In the genomic region with DNA sequence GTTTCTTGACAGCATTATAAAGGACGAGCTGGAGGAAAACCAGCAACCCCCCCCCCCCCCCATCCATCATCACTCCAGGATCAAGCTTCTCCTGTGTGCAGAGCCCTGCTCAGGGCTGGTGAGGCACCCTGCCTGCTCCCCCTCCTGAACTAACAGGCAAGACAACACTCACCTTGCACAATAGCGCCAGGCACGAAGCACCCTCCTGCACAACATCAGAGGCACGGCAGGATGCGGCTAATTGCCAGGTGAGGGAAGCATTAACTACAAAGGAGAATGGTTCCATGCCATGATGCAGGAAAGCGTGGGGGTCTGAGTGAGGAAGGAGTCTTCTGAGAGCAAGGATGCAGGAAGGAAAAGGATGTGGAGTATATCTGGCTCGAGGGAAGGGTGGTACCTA, we compare ENCODE assay signal across 30 mouse cellular contexts. TPM values are rescaled to one million over a fixed set of nuclear protein-coding genes. Genes with fewer than 3 reads are reported as not detected.
DNase-seq lines count a peak whose midpoint lies in the region; ATAC-seq and TF ChIP-seq lines count a peak whose summit lies in the region.
"Had no signal": no experiment of that assay in that cellular context is flagged by ENCODE, and none has a peak within 500 bp of the region (broad histone marks: within the 10 kb centered on the region; RNA-seq: fewer than 3 reads in every experiment).

No protein-coding gene starts in this region.

- no peaks in the 10 kb centered on the region for H3K27me3 ChIP-seq in forebrain, embryonic 13.5 days
- H3K27me3 ChIP-seq in forebrain, embryonic 11.5 days (ENCODE audit: control insufficient read depth, insufficient read depth, low read length): no peaks in the 10 kb centered on the region
- H3K27me3 ChIP-seq in intestine, embryonic 15.5 days (replicated peaks): no peaks in the 10 kb centered on the region
- H3K27me3 ChIP-seq: embryonic facial prominence, embryonic 15.5 days; hindbrain, embryonic 12.5 days; liver, embryonic 15.5 days; midbrain, embryonic 15.5 days; neural tube, embryonic 15.5 days; stomach, embryonic 15.5 days had no signal

- H3K4me3 ChIP-seq in forebrain, embryonic 13.5 days: no peak overlapping the region
- H3K4me3 ChIP-seq in forebrain, embryonic 11.5 days (ENCODE audit: low read depth, low read length): no peak overlapping the region
- no peak overlapping the region for H3K4me3 ChIP-seq in left cerebral cortex, adult 2 months
- no peak overlapping the region for H3K4me3 ChIP-seq in intestine, embryonic 15.5 days (replicated peaks)
- H3K4me3 ChIP-seq: embryonic facial prominence, embryonic 10.5 days; embryonic facial prominence, embryonic 15.5 days; heart, embryonic 10.5 days; heart, embryonic 15.5 days; hindbrain, embryonic 12.5 days; layer of hippocampus, adult 2 months; limb, embryonic 12.5 days; liver, embryonic 15.5 days; midbrain, embryonic 10.5 days; midbrain, embryonic 15.5 days; neural tube, embryonic 15.5 days; stomach, embryonic 15.5 days had no signal

- 0 out of 2 replicates have a peak, but pooled peaks cover 3% of the 10 kb centered on the region for H3K9me3 ChIP-seq in forebrain, embryonic 13.5 days (replicated peaks)
- H3K9me3 ChIP-seq in forebrain, embryonic 11.5 days (ENCODE audit: control insufficient read depth, low read length): no peaks in the 10 kb centered on the region
- H3K9me3 ChIP-seq in intestine, embryonic 15.5 days: no peaks in the 10 kb centered on the region
- H3K9me3 ChIP-seq: embryonic facial prominence, embryonic 10.5 days; embryonic facial prominence, embryonic 15.5 days; heart, embryonic 10.5 days; heart, embryonic 15.5 days; hindbrain, embryonic 12.5 days; limb, embryonic 12.5 days; liver, embryonic 15.5 days; midbrain, embryonic 10.5 days; midbrain, embryonic 15.5 days; neural tube, embryonic 15.5 days; stomach, embryonic 15.5 days had no signal

- no peak for DNase-seq in forebrain, embryonic 11.5 days (ENCODE audit: low spot score)
- DNase-seq in left cerebral cortex, adult 2 months (ENCODE audit: extremely low spot score in 1 of 2, low spot score in 2 of 2): no peak
- no peak for DNase-seq in left cerebral cortex, adult 9 months (ENCODE audit: low spot score in 2 of 2)
- DNase-seq in cerebellum, adult 9-11 months: peak; percentile 68
- DNase-seq in kidney, adult 8-10 months: no peak
- DNase-seq in layer of hippocampus, postnatal 10 days (ENCODE audit: low spot score in 2 of 2): no peak
- DNase-seq: adrenal gland, postnatal 10 days; gastrocnemius, postnatal 14 days; kidney, adult 18-20 months; kidney, postnatal 36 days; lung, embryonic 14.5 days; retina, postnatal 1 day; right cerebral cortex, postnatal 14 days had no signal

- no peaks in the 10 kb centered on the region for H3K4me1 ChIP-seq in forebrain, embryonic 13.5 days
- H3K4me1 ChIP-seq in forebrain, embryonic 11.5 days (replicated peaks; ENCODE audit: control insufficient read depth, insufficient read depth, low read length): no peaks in the 10 kb centered on the region
- no peaks in the 10 kb centered on the region for H3K4me1 ChIP-seq in intestine, embryonic 15.5 days (replicated peaks)
- H3K4me1 ChIP-seq: embryonic facial prominence, embryonic 15.5 days; heart, embryonic 10.5 days; heart, embryonic 15.5 days; hindbrain, embryonic 12.5 days; limb, embryonic 12.5 days; liver, embryonic 15.5 days; midbrain, embryonic 10.5 days; midbrain, embryonic 15.5 days; stomach, embryonic 15.5 days had no signal

- intact Hi-C loops in left cerebral cortex, adult 2 months (cut with DNase I): no loop called here

- H3K4me2 ChIP-seq in forebrain, embryonic 13.5 days: no peak overlapping the region
- H3K4me2 ChIP-seq in forebrain, embryonic 11.5 days (ENCODE audit: low read depth, low read length, severe bottlenecking): no peak overlapping the region
- no peak overlapping the region for H3K4me2 ChIP-seq in intestine, embryonic 15.5 days (replicated peaks)
- H3K4me2 ChIP-seq: embryonic facial prominence, embryonic 15.5 days; heart, embryonic 15.5 days; hindbrain, embryonic 12.5 days; limb, embryonic 12.5 days; liver, embryonic 15.5 days; lung, embryonic 14.5 days; midbrain, embryonic 15.5 days; neural tube, embryonic 15.5 days; stomach, embryonic 15.5 days had no signal

- no peaks in the 10 kb centered on the region for H3K36me3 ChIP-seq in forebrain, embryonic 13.5 days (ENCODE audit: poor library complexity, severe bottlenecking)
- H3K36me3 ChIP-seq in forebrain, embryonic 11.5 days (ENCODE audit: control insufficient read depth, insufficient read depth, low read length): no peaks in the 10 kb centered on the region
- no peaks in the 10 kb centered on the region for H3K36me3 ChIP-seq in intestine, embryonic 15.5 days
- H3K36me3 ChIP-seq: embryonic facial prominence, embryonic 10.5 days; embryonic facial prominence, embryonic 15.5 days; heart, embryonic 10.5 days; heart, embryonic 15.5 days; hindbrain, embryonic 12.5 days; limb, embryonic 12.5 days; liver, embryonic 15.5 days; midbrain, embryonic 10.5 days; midbrain, embryonic 15.5 days; neural tube, embryonic 15.5 days; stomach, embryonic 15.5 days had no signal

- TF ChIP-seq CTCF in left cerebral cortex, adult 2 months (IDR thresholded peaks at IDR 0.05): no peak

- 46% methylated on average over 7 of the region's 7 CpGs for WGBS in forebrain, embryonic 13.5 days
- WGBS in forebrain, embryonic 11.5 days: 53% methylated on average over 7 of the region's 7 CpGs
- 40% methylated on average over 7 of the region's 7 CpGs for WGBS in intestine, embryonic 15.5 days

- H3K27ac ChIP-seq in forebrain, embryonic 13.5 days: no peak overlapping the region
- H3K27ac ChIP-seq in forebrain, embryonic 11.5 days (ENCODE audit: low read depth, low read length): no peak overlapping the region
- peak overlapping the region; percentile 40 for H3K27ac ChIP-seq in left cerebral cortex, adult 2 months
- no peak overlapping the region for H3K27ac ChIP-seq in intestine, embryonic 15.5 days
- H3K27ac ChIP-seq: embryonic facial prominence, embryonic 10.5 days; embryonic facial prominence, embryonic 15.5 days; heart, embryonic 10.5 days; heart, embryonic 15.5 days; hindbrain, embryonic 12.5 days; layer of hippocampus, adult 2 months; limb, embryonic 12.5 days; liver, embryonic 15.5 days; midbrain, embryonic 10.5 days; midbrain, embryonic 15.5 days; neural tube, embryonic 15.5 days; stomach, embryonic 15.5 days had no signal

- no peak overlapping the region for H3K9ac ChIP-seq in forebrain, embryonic 13.5 days
- H3K9ac ChIP-seq in forebrain, embryonic 11.5 days (ENCODE audit: low read length): no peak overlapping the region
- H3K9ac ChIP-seq in intestine, embryonic 15.5 days: no peak overlapping the region
- H3K9ac ChIP-seq: embryonic facial prominence, embryonic 15.5 days; heart, embryonic 15.5 days; hindbrain, embryonic 12.5 days; limb, embryonic 12.5 days; liver, embryonic 15.5 days; lung, embryonic 14.5 days; midbrain, embryonic 15.5 days; neural tube, embryonic 15.5 days; stomach, embryonic 15.5 days had no signal

- ATAC-seq in forebrain, embryonic 13.5 days: 0 out of 2 replicates have a peak, but pooled peaks have one; percentile 41
- ATAC-seq in forebrain, embryonic 11.5 days (replicated peaks; ENCODE audit: low FRiP score): no peak
- no peak for ATAC-seq in intestine, embryonic 15.5 days
- ATAC-seq: inflammation-experienced regulatory T-cells, adult 6 months; midbrain, embryonic 15.5 days; Patski had no signal

RNA-seq across cellular contexts. Expression of a gene that starts 42.1 kb away (rescaled TPM):
- 15.1 and 15.5 TPM in 2 replicates for polyA plus RNA-seq in forebrain, embryonic 13.5 days (2015; fragmentation: Nextera tagmentation; extraction: Ambion mirVana)
- 2.4 and 2.5 TPM in 2 replicates for polyA plus RNA-seq in forebrain, embryonic 11.5 days (2014; fragmentation: Nextera tagmentation; extraction: Ambion mirVana)
- total RNA-seq in left cerebral cortex, adult 2 months (2021): 100 to 1,000 TPM; 729 to 754 TPM
- polyA plus RNA-seq in intestine, embryonic 15.5 days (2015; fragmentation: Nextera tagmentation; extraction: Ambion mirVana): 1.00 and 1.1 TPM in 2 replicates
- 100 to 1,000 TPM; 243 to 256 TPM for total RNA-seq in layer of hippocampus, postnatal 10 days (2021)
- total RNA-seq: megakaryocyte progenitor cell, adult 5-6 weeks had no signal
